Comparison of ENCODE assay signal across 9 mouse cellular contexts in genomic region chr11:83853221-83853792, GRCm38 (mm10). TPM values are rescaled to one million over a fixed set of nuclear protein-coding genes. Genes with fewer than 3 reads are reported as not detected.
DNase-seq lines count a peak whose midpoint lies in the region; ATAC-seq lines count a peak whose summit lies in the region.
"Had no signal": no experiment of that assay in that cellular context is flagged by ENCODE, and none has a peak within 500 bp of the region (broad histone marks: within the 10 kb centered on the region; RNA-seq: fewer than 3 reads in every experiment).

No protein-coding gene starts in this region.

- under 1% methylated on average over 33 of the region's 33 CpGs for WGBS in limb, embryonic 12.5 days
- 1% methylated on average over 33 of the region's 33 CpGs for WGBS in stomach, embryonic 16.5 days

- no peak for ATAC-seq in limb, embryonic 12.5 days (ENCODE audit: insufficient number of reproducible peaks, insufficient read depth, low FRiP score, low TSS enrichment, low read depth)
- no peak; the same call in 1 of the 2 replicates for ATAC-seq in stomach, embryonic 16.5 days (ENCODE audit: insufficient read depth, low FRiP score)

- peaks cover 36% of the 10 kb centered on the region for H3K4me1 ChIP-seq in limb, embryonic 12.5 days (replicated peaks)
- no peaks in the 10 kb centered on the region for H3K4me1 ChIP-seq in stomach, embryonic 16.5 days (ENCODE audit: control insufficient read depth, insufficient read depth, low read length)

- no peaks in the 10 kb centered on the region for H3K9me3 ChIP-seq in limb, embryonic 12.5 days
- H3K9me3 ChIP-seq in stomach, embryonic 16.5 days (replicated peaks; ENCODE audit: control insufficient read depth, low read length), result no peaks in the 10 kb centered on the region

- peak overlapping the region; percentile 40 for H3K4me2 ChIP-seq in limb, embryonic 12.5 days
- H3K4me2 ChIP-seq in stomach, embryonic 16.5 days (ENCODE audit: low read depth, low read length), result peak overlapping the region; percentile 53

- H3K36me3 ChIP-seq in limb, embryonic 12.5 days, result no peaks in the 10 kb centered on the region
- no peaks in the 10 kb centered on the region for H3K36me3 ChIP-seq in stomach, embryonic 16.5 days (ENCODE audit: control insufficient read depth, insufficient read depth, low read length)

- peak; percentile 14 to 27 for DNase-seq in cerebellum, postnatal 10 days
- DNase-seq in cerebellum, adult 11-12 months, result no peak
- DNase-seq in ovary, postnatal 36 days (ENCODE audit: low spot score), result peak; percentile 24
- DNase-seq in ovary, adult 18-20 months (ENCODE audit: low spot score), result no peak
- no peak for DNase-seq in gastrocnemius, adult 18-20 months (ENCODE audit: low spot score)
- no peak for DNase-seq in testis, postnatal 10 days (ENCODE audit: low spot score)
- DNase-seq: thymus, postnatal 14 days had no signal

- H3K27me3 ChIP-seq in limb, embryonic 12.5 days, result peaks cover 85% of the 10 kb centered on the region
- H3K27me3 ChIP-seq in stomach, embryonic 16.5 days (ENCODE audit: control insufficient read depth, insufficient read depth, low read length), result peaks cover 30% of the 10 kb centered on the region

- H3K4me3 ChIP-seq in limb, embryonic 12.5 days (replicated peaks), result peak overlapping the region; percentile 23
- H3K4me3 ChIP-seq in stomach, embryonic 16.5 days (replicated peaks; ENCODE audit: low read length), result peak overlapping the region; percentile 43

- H3K9ac ChIP-seq in limb, embryonic 12.5 days (replicated peaks), result no peak overlapping the region
- H3K9ac ChIP-seq in stomach, embryonic 16.5 days (ENCODE audit: low read length), result peak overlapping the region; percentile 72

- H3K27ac ChIP-seq in limb, embryonic 12.5 days, result no peak overlapping the region
- H3K27ac ChIP-seq in stomach, embryonic 16.5 days (ENCODE audit: low read length), result peak overlapping the region; percentile 78

RNA-seq across cellular contexts. Expression of gene Hnf1b, which starts 3.4 kb away (rescaled TPM):
- not detected in 2 replicates for polyA plus RNA-seq in limb, embryonic 12.5 days (2016; fragmentation: Nextera tagmentation; extraction: Ambion mirVana)
- polyA plus RNA-seq in stomach, embryonic 16.5 days (2015; fragmentation: Nextera tagmentation; extraction: Ambion mirVana), result 5.6 and 6.9 TPM in 2 replicates
- total RNA-seq in gastrocnemius, adult 18-20 months (2021), result not detected

Comparison
In these comparisons a context has a peak if more than half of its experiments do, and no peak if none do; other contexts are left out.
1. DNase-seq: peak in cerebellum, postnatal 10 days (2 of 2) and ovary, postnatal 36 days (single experiment); none in cerebellum, adult 11-12 months (single experiment), ovary, adult 18-20 months (single experiment), gastrocnemius, adult 18-20 months (single experiment) and testis, postnatal 10 days (single experiment).